Mouse (Mus musculus): Measurements from ENCODE around the gene Bub1. TPM values are rescaled to one million over a fixed set of nuclear protein-coding genes. Genes with fewer than 3 reads are reported as not detected.

The Bub1 gene
- 0.90 to 2.1 TPM (median 1.4 TPM) in 4 replicates for total RNA-seq (2023; ENCODE audit: inconsistent age)

DNA sequence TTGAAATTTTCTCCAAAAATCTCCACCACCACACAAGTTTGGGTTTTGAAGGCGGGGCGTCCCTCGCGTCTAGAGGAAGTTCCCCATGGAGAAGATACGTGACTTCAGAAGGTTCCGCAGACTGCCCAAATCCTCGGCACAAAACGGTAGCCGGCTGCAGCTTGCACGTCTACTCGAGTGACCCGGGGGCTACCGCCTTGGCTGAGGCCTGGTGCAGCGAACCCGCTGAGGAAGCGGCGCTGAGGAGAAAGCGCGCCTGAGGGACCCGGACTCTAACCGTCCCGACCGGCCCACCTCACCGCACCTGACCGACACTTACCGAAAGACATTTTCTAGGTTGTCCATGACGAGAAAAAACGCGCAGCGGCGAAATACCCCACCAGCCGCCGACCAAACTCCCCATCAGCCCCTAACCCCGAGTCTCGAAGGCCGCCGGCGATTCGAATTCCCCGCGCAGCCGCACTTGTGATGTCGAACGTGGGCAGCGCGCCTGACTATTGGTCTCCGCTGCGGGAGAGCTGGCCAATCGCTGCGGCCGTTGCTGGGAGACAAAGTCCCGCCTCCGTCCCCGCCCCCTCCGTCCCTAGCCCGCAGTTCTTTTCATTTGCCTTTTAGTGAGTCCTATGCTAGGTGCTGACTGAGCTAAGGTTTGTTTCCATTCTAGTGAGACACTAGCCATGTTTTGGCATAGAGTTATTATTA lies at the start of gene Bub1:
Bub1 (minus strand) TSS at position 465 of the 702 bp plus-strand sequence.

DNA sequence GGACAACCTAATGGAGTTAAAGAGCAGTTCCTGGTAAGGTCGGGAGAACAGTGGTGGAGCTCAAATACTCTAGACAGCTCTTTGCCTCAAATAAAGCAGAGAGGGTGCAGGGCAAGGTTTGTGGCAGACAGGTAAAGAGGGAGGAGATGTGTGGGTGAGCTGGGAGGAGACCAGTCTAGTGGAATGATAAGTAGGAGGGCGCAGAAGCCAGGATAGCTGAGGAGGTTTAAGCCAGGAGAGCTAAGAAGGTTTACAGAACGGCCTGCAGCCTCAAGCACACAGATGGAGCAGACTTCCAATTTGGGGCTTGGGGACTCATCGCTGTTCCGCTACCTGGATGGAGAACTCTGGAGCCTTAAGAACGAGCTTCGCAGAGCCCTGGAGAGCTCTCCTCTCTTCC lies 6.9 kb upstream of the Bub1 start, which contains the start of gene Acoxl:
Acoxl (plus strand) TSS at position 301 of the 400 bp plus-strand sequence.

DNA sequence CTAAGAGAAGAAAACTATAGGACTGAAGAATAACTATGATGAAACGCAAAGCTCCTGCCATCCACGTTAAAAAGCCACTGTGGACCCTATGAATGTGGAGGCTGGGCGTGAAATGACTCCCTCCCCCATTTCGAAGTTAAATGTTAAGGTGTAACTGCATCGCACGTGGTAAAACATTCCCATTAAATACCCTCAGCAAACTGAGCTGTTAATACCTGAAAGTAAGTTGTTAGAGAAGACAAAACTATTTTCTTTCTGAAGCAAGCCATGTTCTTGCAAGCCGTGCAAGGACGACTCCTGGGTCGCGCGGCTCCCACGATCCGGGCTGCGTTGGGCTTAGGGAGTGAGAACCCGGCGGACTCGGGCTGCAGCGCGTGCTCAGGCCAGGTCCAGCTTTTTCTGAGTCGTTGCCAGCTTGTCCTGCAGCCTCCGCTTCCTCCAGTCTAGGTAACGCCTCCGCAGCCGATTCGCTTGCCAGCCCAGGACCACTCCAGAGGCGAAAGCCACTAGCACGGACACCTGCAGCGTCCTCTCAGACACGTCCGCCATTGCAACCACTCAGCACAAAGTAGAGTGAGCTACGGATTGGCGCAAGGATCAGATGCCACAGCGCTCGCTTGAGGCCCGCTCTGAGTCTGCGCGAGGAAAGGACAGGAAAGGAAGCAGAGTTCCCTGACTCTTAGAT lies 39.6 kb downstream of the Bub1 start, which contains the start of gene Mtln:
Mtln (minus strand) TSS at position 570 of the 685 bp plus-strand sequence.

DNA sequence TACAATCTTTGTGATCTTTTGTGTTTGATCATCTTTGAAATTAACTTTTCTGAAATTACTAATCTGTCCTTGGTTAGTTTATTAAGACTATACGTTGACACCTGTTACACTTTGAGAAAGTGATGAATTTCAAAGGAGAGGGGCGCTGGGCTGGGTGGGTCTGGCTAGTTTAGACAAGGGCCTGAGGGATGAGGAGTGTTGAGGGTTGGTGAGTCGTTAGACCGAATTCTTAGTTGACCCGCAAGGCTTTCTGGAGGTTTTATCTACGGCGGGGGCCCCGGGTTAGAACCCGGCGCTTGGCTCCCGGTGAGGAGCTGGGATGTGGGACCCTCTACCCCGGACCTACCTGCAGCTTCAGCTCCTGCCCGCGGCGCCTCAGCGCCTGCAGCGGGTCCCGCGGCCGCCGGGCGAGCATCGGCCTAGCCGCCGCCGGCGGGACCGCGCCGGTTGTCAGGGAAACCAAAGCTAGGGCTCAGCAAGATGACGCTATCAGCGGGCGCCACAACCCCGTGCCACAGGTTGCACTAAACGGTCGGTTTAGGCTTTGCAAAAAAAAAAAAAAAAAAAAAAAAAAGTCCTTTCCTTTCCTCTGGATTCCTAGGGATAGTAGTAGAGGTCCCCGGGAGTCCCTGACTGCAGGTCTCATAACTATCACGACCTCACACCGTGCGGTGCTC lies 43.1 kb downstream of the Bub1 start, which contains the start of gene Nphp1:
Nphp1 (minus strand) TSS at position 458 of the 677 bp plus-strand sequence.

Other genes starting within 250 kb of the Bub1 start
- gene Zfp661, start 244.8 kb downstream of the Bub1 start, total RNA-seq (2023; ENCODE audit: inconsistent age): 4.5 to 7.9 TPM (median 6.3 TPM) in 4 replicates
- gene Mrps5, start 244.6 kb downstream of the Bub1 start, total RNA-seq (2023; ENCODE audit: inconsistent age): 67.7 to 95.1 TPM (median 87.5 TPM) in 4 replicates
- gene Mal, start 175.2 kb downstream of the Bub1 start, total RNA-seq (2023; ENCODE audit: inconsistent age): not detected in 4 replicates
- gene Mall, start 101.9 kb downstream of the Bub1 start, total RNA-seq (2023; ENCODE audit: inconsistent age): 0.24 to 0.83 TPM (median 0.57 TPM) in 4 replicates
- gene Nphp1, start 43.0 kb downstream of the Bub1 start, total RNA-seq (2023; ENCODE audit: inconsistent age): 0.72 to 1.3 TPM (median 1.1 TPM) in 4 replicates
- gene Mtln, start 39.4 kb downstream of the Bub1 start, total RNA-seq (2023; ENCODE audit: inconsistent age): 9.8 to 13.5 TPM (median 11.1 TPM) in 4 replicates
- not detected in 4 replicates for gene Acoxl, start 7.0 kb upstream of the Bub1 start, total RNA-seq (2023; ENCODE audit: inconsistent age)